In the genomic region with DNA sequence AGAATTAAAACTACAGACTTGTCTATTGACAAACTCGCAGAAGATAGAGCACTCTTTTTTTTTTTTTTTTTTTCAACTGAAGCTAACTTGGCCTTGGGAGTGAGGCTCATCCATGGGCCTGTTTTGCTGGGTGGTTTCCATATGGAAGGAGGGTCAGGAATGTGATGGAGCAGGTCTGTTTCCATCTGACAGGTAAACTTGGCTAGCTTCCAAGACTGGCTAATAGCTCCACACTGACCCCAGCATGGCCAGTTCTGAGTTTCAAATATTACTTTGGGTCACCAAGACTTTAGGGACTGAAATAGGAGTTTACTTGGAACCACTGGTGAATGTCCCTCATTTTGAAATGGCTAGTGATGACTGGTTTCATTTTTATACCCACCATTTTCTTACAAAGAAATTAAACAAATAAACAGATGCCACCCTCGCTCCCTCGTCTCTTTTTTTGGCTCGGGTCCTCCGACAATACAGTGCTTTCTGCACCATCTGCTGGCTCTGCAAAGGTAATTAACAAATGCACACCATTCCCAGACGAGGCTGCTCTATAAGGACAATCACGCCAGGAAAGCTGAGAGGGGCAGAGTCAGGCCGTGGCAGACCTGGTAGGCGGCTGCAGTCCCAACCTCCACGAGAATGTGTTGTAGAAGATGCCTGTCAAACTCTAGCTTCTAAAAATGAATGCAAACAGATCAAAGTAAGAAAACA, we compare ENCODE assay signal across 10 mouse cellular contexts.
A peak's percentile ranks its signal among the peaks of the same experiment; 100 is the strongest.
DNase-seq lines count a peak whose midpoint lies in the region; ATAC-seq lines count a peak whose summit lies in the region.
"Had no signal": no experiment of that assay in that cellular context is flagged by ENCODE, and none has a peak within 500 bp of the region (broad histone marks: within the 10 kb centered on the region; RNA-seq: fewer than 3 reads in every experiment).

No protein-coding gene starts in this region.

- H3K4me3 ChIP-seq in hindbrain, embryonic 12.5 days, result no peak overlapping the region
- no peak overlapping the region for H3K4me3 ChIP-seq in hindbrain, embryonic 11.5 days (ENCODE audit: low read depth, low read length)
- H3K4me3 ChIP-seq in hindbrain, embryonic 14.5 days (replicated peaks; ENCODE audit: low read length), result no peak overlapping the region
- H3K4me3 ChIP-seq: liver, embryonic 12.5 days had no signal

- H3K4me2 ChIP-seq in hindbrain, embryonic 12.5 days (replicated peaks), result no peak overlapping the region
- no peak overlapping the region for H3K4me2 ChIP-seq in hindbrain, embryonic 11.5 days (replicated peaks; ENCODE audit: low read depth, low read length)
- H3K4me2 ChIP-seq in hindbrain, embryonic 14.5 days (replicated peaks), result no peak overlapping the region
- H3K4me2 ChIP-seq: liver, embryonic 12.5 days had no signal

- H3K27me3 ChIP-seq in hindbrain, embryonic 12.5 days, result no peaks in the 10 kb centered on the region
- H3K27me3 ChIP-seq in hindbrain, embryonic 11.5 days (ENCODE audit: control insufficient read depth, insufficient read depth, low read length), result no peaks in the 10 kb centered on the region
- no peaks in the 10 kb centered on the region for H3K27me3 ChIP-seq in hindbrain, embryonic 14.5 days (ENCODE audit: control insufficient read depth, insufficient read depth, low read length)
- H3K27me3 ChIP-seq: liver, embryonic 12.5 days had no signal

- H3K4me1 ChIP-seq in hindbrain, embryonic 12.5 days, result no peaks in the 10 kb centered on the region
- no peaks in the 10 kb centered on the region for H3K4me1 ChIP-seq in hindbrain, embryonic 11.5 days (replicated peaks; ENCODE audit: control insufficient read depth, insufficient read depth, low read length)
- no peaks in the 10 kb centered on the region for H3K4me1 ChIP-seq in hindbrain, embryonic 14.5 days (replicated peaks; ENCODE audit: control insufficient read depth, insufficient read depth, low read length)
- H3K4me1 ChIP-seq: liver, embryonic 12.5 days had no signal

- H3K9me3 ChIP-seq in hindbrain, embryonic 12.5 days (replicated peaks), result no peaks in the 10 kb centered on the region
- no peaks in the 10 kb centered on the region for H3K9me3 ChIP-seq in hindbrain, embryonic 11.5 days (ENCODE audit: control insufficient read depth, low read length)
- H3K9me3 ChIP-seq in hindbrain, embryonic 14.5 days (ENCODE audit: control insufficient read depth, low read length), result no peaks in the 10 kb centered on the region
- H3K9me3 ChIP-seq: G1E; liver, embryonic 12.5 days had no signal

- no peaks in the 10 kb centered on the region for H3K36me3 ChIP-seq in hindbrain, embryonic 12.5 days
- no peaks in the 10 kb centered on the region for H3K36me3 ChIP-seq in hindbrain, embryonic 11.5 days (ENCODE audit: control insufficient read depth, insufficient read depth, low read length)
- no peaks in the 10 kb centered on the region for H3K36me3 ChIP-seq in hindbrain, embryonic 14.5 days (replicated peaks; ENCODE audit: control insufficient read depth, insufficient read depth)
- H3K36me3 ChIP-seq: G1E; liver, embryonic 12.5 days had no signal

- peak; percentile 80; the same call in 1 of the 2 replicates for ATAC-seq in hindbrain, embryonic 12.5 days (ENCODE audit: low FRiP score)
- ATAC-seq in hindbrain, embryonic 11.5 days (ENCODE audit: low FRiP score), result no peak
- ATAC-seq in hindbrain, embryonic 14.5 days (ENCODE audit: low FRiP score), result peak; percentile 64; the same call in 1 of the 2 replicates
- ATAC-seq: liver, embryonic 12.5 days had no signal

- WGBS in hindbrain, embryonic 12.5 days, result 50% methylated on average over 10 of the region's 10 CpGs
- 58% methylated on average over 10 of the region's 10 CpGs for WGBS in hindbrain, embryonic 11.5 days
- 39% methylated on average over 10 of the region's 10 CpGs for WGBS in hindbrain, embryonic 14.5 days

- no peak overlapping the region for H3K27ac ChIP-seq in hindbrain, embryonic 12.5 days
- H3K27ac ChIP-seq in hindbrain, embryonic 11.5 days (ENCODE audit: low read depth, low read length), result no peak overlapping the region
- peak overlapping the region; percentile 57; the same call in 1 of the 2 replicates for H3K27ac ChIP-seq in hindbrain, embryonic 14.5 days
- H3K27ac ChIP-seq: liver, embryonic 12.5 days had no signal

- DNase-seq in hindbrain, embryonic 11.5 days (ENCODE audit: low spot score), result no peak
- DNase-seq in brain, adult 2 months (ENCODE audit: low read depth, low spot score), result peak; percentile 96
- peak; percentile 81 to 89 for DNase-seq in cerebellum, adult 18-20 months
- DNase-seq in hindbrain, embryonic 14.5 days (ENCODE audit: low spot score), result peak; percentile 56
- DNase-seq in adrenal gland, postnatal 10 days, result no peak
- DNase-seq in urinary bladder, postnatal 10 days (ENCODE audit: low spot score), result no peak
- DNase-seq: adrenal gland, postnatal 14 days had no signal

- no peak overlapping the region for H3K9ac ChIP-seq in hindbrain, embryonic 12.5 days
- no peak overlapping the region for H3K9ac ChIP-seq in hindbrain, embryonic 11.5 days (ENCODE audit: low read depth, low read length)
- no peak overlapping the region for H3K9ac ChIP-seq in hindbrain, embryonic 14.5 days
- H3K9ac ChIP-seq: liver, embryonic 12.5 days had no signal

Comparison
In these comparisons a context has a peak if more than half of its experiments do, and no peak if none do; other contexts are left out.
1. DNase-seq: peak in brain, adult 2 months (single experiment), cerebellum, adult 18-20 months (2 of 2) and hindbrain, embryonic 14.5 days (single experiment); none in hindbrain, embryonic 11.5 days (single experiment), adrenal gland, postnatal 10 days (single experiment) and urinary bladder, postnatal 10 days (single experiment).